15 mouse cellular contexts compared by ENCODE assay signal in genomic region chr6:93513818-93514217, GRCm38 (mm10).
"Had no signal": no experiment of that assay in that cellular context is flagged by ENCODE, and none has a peak within 500 bp of the region (broad histone marks: within the 10 kb centered on the region; RNA-seq: fewer than 3 reads in every experiment).

No protein-coding gene starts in this region.

- H3K4me2 ChIP-seq: liver, embryonic 11.5 days; midbrain, embryonic 13.5 days had no signal

- ATAC-seq: inflammation-experienced regulatory T-cells, adult 6 months; intestine, embryonic 16.5 days; midbrain, embryonic 13.5 days had no signal

- H3K36me3 ChIP-seq: midbrain, embryonic 13.5 days had no signal

- H3K27ac ChIP-seq: left cerebral cortex, adult 2 months; liver, embryonic 14.5 days; macrophage; midbrain, embryonic 13.5 days had no signal

- DNase-seq: kidney, adult 18-20 months; kidney, postnatal 10 days; kidney, postnatal 36 days; layer of hippocampus, postnatal 36 days; lung, adult 18-20 months; thymus, adult 2 months; thymus, postnatal 14 days; thymus, postnatal 4 days had no signal

- H3K9ac ChIP-seq: liver, embryonic 14.5 days; midbrain, embryonic 13.5 days had no signal

- H3K4me1 ChIP-seq: midbrain, embryonic 13.5 days had no signal

- H3K27me3 ChIP-seq: midbrain, embryonic 13.5 days had no signal

- H3K4me3 ChIP-seq: left cerebral cortex, adult 2 months; midbrain, embryonic 13.5 days had no signal
